Mouse (Mus musculus): ENCODE results near the gene Spsb3.

DNA sequence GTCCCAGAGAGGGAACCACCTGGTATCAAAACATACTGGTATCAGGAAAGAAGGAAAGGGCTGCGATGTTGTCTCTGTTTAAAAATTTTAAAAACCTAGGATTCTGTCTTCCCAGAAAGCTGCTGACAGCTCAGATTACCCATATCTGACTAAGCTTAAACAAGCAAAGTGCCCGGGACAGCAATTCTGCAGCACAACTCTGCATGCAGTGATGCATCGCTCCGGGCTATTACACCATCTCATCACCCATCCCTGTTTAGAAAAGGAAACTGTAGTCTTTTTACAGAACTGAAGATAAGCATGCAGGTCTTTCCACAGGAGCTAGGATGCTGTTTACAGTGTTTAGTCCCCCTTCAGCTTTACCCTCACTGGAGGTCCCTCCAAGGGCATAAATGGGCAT is 48.5 kb downstream of the Spsb3 start:
- TF ChIP-seq POLR2A (IDR thresholded peaks at IDR 0.05; ENCODE audit: insufficient read depth, low read length) = no peak
- TF ChIP-seq CTCF (IDR thresholded peaks at IDR 0.05; ENCODE audit: low read depth, low read length) = no peak
